Mouse (Mus musculus): Measurements from ENCODE around the gene Schip1.

Schip1 gene

DNA sequence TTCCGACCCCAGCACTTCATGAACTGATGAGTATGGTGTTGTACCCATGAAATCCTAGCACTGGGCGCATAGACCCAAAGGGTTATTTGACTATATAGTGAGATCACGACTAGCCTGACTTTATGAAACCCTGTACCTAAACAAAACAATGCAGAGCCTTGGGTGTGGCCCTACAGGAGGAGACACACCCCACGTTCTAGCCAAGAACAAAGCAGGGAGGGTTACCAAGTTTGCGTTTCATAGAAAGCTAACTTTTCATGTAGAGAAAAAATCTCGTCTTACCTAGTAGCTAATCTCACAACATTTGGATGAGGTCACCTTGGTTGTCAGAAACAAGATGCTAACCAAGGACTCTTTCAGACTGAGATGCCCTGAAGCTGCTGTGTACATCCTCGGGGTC lies 411.7 kb downstream of the Schip1 start:
- no peak for DNase-seq (ENCODE audit: low spot score)

DNA sequence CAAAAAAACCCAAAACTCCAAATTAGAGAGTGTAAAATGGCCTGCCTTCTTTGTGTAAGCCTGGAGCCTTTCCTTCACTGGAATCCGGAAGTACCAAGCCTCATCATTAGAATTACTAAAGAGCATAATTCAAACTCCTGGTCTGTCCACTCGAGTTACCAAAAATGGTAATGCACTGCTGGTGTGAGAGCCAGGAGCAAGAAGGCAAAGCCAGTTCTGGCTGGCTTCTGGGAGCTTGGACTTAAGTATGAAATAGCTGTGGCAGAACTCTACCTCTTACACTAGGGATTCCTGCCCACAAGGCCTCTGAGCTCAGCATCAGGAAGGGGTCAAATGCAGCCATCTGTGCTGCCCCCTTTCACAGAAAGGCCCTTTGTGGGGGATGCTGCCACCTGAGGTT lies 412.9 kb downstream of the Schip1 start:
- DNase-seq (ENCODE audit: low spot score) = no peak

DNA sequence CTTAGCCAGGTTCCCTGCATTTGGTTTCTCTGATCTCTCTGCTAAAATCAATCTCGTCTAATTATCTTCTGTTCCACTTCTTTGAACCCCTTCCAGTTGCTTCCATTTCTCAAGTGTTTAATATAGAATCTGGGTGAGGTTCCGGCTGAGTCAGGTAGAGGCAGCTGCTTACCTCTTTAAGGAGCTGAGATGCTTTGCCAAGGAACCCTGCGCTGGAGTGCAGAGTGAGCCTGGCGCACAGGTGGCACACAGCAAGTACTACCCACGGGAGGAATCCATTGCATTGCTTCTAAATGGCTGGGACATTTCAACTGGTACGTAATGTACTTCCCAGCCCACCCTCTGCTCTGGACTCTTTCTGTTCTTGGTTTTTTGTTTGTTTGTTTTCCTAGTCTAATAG lies 414.7 kb downstream of the Schip1 start:
- DNase-seq (ENCODE audit: low spot score) = no peak

DNA sequence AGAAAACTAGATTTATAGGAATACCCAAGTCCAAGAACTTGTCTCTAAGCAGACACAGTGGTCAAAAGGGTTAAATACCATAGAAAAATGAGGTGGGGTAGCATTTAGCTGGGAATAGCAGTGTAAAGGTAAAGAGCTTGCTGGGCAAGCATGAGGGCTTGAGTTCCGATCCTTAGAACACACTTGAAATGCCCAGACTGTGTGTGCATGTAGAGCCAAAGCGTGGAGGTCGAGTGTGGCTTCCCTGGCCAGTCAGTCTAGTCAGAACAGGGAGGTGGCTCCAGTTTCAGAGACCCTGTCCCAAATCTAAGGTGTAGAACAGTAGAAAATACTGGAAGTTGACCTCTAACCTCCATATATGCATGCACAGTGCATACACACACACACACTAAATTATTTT lies 418.9 kb downstream of the Schip1 start:
- no peak for DNase-seq (ENCODE audit: low spot score)

DNA sequence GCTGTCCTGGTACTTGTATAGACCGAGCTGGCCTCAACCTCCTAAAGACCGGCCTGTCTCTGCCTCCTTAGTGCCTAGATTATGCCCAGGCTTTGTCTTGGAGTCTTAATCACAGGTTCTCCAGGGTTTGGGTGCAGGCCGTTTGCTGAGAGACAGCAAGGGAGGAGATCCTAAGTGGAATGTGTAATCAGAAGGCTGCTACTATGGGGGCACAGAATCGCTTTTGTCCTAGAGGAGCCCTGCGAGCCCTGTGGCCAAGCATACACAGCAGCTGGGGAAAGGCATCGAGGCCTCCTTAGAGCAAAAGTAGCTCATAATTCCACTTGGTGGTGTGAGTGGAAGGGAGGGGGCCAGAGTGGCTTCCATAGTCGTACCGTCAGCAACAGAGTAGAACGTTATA lies 419.4 kb downstream of the Schip1 start:
- no peak for DNase-seq (ENCODE audit: low spot score)

DNA sequence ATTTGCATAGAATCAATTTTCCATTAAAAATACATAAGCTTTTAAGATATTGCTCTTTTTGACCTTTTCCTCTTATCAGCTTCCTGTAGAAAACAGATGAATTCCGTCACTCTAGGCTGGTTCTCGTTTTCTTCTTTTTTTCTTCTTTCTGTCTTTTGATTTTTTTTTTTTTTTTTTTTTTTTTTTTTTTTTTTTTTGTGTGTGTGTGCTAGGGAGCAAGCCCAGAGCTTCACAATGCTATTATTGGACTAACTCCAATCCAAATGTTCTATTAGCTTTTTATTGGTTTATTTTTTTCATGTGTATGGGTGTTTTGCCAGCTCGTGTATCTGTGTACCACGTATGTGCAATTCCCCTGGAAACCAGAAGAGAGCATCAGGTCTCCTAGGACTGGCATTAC lies 420.0 kb downstream of the Schip1 start:
- DNase-seq (ENCODE audit: low spot score) = no peak

DNA sequence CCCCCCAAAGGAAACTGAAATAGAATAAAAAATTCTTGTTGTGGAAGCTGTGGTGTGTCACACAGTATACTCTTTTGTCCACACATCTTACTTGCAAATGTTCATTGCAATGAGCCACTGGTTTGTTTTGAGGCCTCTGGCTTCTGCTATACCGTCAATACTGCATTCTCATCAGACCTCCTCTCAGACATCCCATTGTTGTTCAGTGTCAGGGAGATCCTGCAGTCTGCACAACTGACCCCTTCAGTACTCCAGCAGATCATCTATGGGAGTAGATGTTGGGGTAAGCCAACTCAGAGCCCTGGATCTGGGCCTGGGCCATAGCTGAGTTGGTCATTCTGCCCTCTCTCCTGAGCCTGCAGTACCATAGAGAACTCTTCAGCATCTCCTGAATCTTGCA lies 423.0 kb downstream of the Schip1 start:
- DNase-seq (ENCODE audit: low spot score) = no peak

DNA sequence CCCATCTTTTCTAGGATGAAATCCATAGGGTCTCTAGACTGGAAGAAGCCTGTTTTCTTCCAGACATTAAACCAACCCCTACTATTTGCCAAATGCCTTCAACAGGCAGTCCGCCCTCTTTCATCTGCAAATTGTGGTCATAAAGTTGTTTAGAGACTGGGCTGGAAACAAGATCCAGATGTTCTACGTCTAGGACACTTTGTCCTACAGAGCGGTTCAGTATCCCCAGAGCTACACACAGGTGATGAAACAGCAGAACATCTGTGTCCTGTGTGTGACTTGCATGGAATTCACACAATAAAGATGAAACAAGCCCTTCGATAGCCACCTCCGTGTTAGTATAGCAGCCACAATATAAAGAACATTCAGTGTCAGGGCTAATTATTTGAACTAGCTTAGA lies 423.7 kb downstream of the Schip1 start:
- no peak for DNase-seq (ENCODE audit: low spot score)

DNA sequence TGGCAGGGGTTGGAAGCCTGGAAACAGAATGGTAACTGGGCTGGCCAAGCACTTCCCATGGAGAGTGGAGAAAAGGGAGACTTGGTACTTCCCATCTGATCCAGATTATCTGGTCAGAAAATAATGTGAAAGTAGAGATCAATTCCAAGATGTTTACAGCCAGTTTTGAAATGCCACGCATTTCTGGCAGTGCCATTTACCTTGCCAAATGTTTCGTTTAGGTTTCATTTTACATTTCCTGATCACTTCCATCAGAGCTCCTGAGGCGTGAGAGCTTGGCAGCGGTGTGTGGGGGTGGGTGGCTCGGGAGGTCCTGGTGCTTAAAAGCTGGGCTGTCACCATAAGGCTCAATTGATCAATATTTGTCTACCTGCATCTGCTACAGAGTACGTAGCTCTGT lies 426.9 kb downstream of the Schip1 start:
- DNase-seq (ENCODE audit: low spot score) = no peak

DNA sequence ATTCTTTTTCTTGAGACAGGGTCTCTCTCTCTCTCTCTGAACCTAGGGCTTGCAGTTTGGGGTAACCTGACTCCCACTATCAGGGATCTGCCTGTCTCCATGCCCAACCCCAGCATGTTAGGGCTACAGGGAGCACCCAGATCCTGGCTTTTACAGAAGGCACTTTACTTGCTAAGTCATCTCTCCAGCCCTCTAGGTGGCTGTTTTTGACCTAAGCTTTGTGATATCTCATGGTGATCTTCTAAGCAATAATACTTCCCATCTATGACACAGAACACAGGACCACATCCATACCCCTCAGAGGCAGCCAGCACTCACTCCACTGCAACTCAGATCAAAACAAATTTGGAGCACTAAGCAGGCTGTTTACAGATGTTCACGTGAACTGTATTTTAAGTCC lies 427.5 kb downstream of the Schip1 start:
- DNase-seq (ENCODE audit: low spot score) = no peak

DNA sequence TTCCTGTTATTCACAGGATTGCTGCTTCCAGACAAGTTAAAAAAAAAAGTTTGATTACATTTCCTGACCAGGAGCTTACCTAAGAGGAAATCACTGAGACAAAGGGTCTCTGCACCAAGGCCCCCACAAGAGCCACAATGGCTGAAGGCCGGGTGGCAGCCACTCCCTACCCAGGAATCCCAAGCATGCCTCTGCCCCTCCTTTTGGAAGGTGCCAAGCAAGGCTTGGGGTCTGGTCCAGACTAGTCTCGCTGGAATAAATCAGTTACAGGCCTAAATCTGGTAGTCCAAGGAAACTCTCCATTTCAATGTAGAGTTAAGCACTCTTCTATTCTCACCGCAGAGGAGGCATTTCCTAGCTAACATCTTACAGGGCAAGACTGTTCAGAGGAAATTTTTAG lies 427.9 kb downstream of the Schip1 start:
- no peak for DNase-seq (ENCODE audit: low spot score)

DNA sequence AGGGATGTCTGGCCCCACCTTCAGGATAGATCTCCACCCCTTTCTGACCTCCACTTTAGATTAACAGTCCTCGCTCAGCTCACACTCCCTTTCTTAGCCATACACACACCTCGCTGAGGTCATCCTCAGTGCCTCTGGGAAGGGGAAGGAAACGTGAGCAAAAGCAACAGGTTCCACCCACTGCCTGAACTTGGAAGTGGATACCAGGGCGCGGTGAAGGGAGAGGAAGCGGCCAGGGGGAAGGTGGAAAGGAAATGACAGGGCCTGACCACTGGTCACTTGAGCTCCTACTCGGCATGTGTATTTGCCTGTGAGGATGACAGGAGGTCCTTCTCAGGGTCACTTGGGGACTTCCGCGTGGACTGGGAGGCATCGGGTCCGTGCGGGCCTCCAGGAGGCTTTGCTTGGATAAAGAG lies 428.6 kb downstream of the Schip1 start:
- no peak for DNase-seq (ENCODE audit: low spot score)

DNA sequence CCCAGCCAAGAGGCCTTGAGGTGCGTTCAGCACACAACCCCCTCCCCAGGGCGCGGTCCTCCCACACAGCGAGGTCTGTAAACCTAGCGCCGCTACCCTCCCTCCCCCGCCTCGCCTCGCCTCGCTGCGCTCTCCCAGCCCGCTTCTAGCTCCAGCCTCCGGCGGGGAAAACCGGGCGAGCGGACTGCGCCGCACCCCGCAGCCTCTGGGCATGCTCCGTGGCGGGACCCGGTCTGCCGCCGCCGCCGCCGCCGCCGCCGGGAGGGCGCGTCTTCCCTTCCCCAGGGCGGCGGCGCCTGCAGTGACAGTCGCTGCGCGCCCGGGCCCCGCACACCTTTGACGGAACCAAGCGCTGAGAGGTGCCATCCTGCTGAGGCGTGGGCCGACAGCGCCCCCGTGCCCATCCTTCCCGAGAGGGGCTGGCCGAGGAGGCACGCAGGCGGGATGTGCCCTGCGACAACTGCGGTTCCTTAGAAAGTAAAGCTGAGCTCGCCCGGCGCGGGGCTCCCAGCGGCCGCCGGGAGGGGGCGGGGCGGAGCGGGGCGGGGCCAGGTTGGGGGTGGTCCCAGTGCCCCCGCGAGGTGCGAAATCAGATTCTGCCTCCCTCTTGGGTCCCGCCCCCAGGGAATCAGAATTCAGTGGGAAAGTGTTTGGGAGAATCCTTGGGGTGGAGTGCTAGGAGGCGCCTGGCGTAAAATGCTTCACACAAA lies 429.1 kb downstream of the Schip1 start:
- peak; percentile 58 for DNase-seq (ENCODE audit: low spot score)

DNA sequence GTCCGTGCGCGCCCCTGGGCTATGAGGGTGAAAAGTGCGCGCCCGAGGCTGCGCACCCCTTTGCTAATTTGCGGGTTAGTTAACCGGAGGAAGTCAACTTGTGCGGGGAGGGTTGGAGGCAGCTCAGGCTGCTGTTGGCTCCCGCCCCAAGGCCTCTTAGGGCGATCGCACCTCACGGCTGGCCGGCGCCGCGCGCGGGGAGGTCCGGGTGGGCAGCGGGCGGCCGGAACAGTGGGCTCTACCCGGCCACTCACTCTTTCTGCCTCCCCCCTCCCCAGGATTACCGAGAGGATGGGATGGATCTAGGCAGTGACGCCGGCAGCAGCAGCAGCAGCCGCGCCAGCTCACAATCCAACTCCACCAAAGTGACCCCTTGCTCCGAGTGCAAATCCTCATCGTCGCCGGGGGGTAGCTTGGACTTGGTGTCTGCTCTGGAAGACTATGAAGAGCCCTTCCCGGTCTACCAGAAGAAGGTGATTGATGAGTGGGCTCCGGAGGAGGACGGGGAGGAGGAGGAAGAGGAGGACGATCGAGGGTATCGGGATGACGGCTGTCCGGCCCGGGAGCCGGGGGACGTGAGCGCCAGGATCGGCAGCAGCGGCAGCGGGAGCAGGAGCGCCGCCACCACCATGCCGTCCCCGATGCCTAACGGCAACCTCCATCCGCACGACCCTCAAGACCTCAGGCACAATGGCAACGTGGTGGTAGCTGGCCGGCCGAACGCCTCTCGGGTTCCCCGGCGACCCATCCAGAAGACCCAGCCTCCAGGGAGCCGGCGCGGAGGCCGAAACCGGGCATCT lies 429.9 kb downstream of the Schip1 start:
- no peak for DNase-seq (ENCODE audit: low spot score)

DNA sequence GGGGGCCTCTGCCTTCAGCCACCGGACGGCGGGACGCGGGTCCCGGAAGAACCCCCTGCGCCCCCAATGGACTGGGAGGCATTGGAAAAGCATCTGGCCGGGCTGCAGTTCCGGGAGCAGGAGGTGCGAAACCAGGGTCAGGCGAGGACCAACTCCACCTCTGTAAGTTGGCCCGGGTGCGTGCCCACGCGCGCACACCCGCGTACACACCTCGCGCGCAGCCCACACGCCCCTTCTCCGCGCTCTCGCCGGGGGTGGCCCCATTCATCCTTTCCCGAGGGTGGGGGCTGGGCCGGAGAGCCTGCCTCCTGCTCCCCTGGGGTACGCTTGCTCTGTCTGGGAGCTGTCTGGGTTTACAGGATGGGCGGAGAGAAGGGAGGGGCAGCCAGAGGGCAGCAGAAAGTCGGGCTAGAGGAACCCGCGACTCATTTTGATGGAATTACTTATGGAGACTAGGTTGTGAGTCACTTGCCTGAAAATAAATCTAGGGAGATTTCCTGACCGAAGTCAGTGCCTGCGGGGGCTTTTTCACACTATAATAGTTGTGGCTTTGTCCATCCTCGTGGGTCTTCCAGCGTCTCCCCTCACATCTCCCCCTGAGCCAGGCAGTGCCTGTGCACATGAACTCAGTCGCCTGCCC lies 430.6 kb downstream of the Schip1 start:
- DNase-seq (ENCODE audit: low spot score) = no peak

DNA sequence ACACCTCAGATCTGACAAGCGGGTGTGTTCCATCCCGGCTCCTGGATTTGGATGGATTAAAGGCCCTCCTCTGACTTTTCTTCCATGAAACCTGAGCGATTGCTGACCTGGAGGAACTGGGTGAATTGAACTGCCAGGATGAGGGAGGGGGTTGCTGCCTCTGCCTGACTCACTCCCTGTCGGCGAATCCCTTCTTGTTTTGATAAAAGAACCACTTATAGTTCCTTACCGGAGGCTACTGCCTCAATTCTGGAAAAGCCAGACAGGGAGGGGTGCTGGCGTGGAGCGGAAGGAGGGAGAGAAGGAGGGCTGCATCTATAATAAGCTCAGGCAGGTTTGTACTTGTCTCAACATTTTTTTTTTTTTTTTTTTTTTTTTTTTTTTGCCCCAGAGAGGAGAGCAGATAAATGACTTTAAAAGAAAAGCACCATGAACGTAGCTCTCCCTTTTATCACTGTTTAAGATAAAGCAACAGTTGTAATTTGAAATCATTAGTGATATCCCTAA lies 431.2 kb downstream of the Schip1 start:
- no peak for DNase-seq (ENCODE audit: low spot score)

DNA sequence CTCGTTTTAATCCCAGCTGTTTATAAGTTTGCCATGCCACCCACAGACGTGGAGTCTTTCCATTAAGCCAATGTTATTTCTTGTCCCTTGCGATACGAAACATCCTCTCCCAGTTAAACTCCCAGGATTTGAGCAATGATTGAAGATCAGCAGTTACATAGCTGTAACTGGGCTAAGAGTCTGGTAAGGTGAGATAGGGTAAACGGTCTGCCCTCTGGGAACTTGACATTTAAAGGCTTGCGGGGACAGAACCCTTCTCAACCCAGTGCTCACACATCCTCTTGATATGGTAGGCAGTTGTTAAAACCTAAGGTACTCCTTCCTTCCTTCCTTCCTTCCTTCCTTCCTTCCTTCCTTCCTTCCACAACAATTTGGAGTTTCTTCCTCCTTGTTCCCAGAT lies 431.9 kb downstream of the Schip1 start:
- DNase-seq (ENCODE audit: low spot score) = no peak

DNA sequence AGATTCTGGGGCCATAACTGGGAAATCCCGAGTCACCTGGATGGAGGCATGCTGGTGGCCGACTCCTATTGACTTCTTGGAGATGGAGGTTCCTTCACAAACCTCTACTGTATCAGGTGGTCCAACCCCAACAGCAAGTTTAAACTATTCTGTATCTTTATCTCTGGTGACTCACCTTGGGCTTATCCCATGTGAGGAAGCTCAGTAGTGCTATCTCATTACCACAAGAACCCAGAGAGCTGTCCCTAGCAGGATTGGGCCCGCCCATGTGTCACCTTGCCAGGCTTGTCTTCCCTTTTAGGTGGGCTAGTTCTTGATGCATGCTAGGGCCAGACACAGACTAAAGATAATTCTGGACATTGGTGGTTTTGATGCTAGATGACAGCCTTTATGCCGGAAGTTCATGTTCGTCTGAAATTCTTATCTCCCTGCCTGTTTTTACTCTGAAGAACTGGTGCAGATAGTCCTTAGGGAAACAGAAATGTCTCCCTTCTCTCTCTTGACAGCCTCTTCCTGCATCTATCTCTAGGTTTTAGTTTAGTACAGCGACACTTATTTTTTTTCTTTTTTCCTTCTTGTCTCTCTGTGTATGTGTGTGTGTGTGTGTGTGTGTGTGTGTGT lies 435.0 kb downstream of the Schip1 start:
- DNase-seq (ENCODE audit: low spot score) = no peak

DNA sequence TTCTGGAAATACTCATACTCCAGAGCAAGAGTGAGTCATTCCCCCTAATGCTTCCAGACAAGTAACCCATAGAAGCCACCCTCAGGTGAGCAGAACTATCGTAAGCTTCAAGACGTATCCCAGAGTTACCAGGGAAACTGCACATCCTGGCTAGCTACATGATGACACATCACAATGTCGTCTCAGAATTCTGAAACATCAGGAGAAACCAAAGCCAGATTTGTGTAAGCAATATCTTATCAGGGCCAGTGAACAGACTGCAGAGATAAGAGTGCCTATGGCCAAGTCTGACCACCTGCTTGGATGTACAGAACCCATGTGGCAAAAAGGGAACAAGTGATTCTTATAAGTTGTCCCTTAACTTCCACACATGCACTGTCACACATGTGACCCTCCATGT lies 440.2 kb downstream of the Schip1 start:
- no peak for DNase-seq (ENCODE audit: low spot score)

DNA sequence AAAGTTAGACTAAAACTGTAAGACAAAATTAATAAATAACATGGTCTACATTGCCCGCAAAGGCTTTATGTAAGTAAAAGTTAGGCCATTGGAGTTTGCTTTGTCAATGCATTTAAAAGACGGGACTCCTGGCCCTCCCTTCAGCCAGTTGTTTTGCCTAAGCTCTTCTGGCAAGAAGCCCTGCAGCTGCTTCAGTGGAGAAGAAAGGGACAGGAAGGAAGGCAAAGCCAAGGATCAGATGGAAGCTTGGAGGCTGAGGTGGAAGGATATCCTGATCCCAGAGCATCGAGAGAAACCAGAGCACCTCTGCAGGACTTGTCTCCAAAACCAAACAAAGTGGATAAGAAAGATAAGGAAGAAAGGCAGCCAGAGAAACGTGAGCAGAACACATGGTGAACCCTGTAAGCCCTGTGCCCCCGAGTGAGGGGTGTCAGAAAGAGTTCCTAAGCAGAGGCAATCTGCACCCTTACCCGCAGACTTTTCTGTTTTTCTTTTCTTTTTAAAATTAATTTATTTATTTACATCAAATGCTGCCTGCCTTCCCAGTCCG lies 442.2 kb downstream of the Schip1 start:
- DNase-seq (ENCODE audit: low spot score) = no peak

DNA sequence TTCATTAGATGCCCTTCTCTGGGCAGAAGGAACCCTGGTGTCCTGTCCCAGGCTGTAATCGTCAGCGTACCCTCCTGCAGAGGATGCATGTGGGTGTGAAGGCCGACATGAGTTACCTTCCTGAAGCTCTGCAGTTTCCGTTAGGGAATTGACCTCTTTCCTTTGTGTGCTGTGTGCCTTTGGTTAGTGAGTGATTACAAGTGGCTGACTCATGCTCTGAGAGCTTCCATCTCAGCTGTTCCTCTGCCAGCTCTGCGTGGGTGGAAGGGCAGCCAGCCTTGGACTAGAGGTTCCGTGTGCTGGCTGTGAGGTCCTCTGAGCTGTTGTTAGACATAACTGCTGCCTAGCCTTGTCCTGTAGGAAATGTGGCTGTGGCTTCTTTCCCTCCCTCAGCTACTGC lies 444.0 kb downstream of the Schip1 start:
- peak; percentile 44 for DNase-seq (ENCODE audit: low spot score)

DNA sequence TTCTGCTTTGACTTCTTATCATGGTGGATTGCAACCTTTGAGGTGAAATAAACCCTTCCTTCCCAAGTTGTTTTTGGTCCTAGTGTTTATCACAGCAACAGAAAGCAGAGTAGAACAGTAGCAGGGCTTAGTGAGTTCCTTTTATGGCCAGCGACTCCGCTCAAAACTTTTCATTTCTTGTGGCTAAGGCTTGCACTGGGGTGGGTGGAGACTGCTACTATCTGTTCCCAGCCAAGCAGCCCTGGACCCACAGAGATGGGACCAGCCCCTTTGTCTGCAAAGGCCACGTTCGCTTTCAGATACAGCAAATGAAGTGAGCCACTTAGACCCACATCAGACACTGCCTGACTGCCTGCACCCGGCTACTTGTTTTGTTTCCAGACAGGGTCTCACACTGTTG lies 446.3 kb downstream of the Schip1 start:
- no peak for DNase-seq (ENCODE audit: low spot score)

All from left cerebral cortex, adult 11 months (tissue).